Mouse (Mus musculus) forebrain, postnatal 0 days (tissue): ENCODE data around the gene Htr1d. TPM values are rescaled to one million over a fixed set of nuclear protein-coding genes. Genes with fewer than 3 reads are reported as not detected.

Experiments
- ATAC-seq: fragments of 200-750 bp; cut with Nextera tagmentation; 2 replicates; pipeline ENCODE4 v1.8.0; 2017; ENCODE audit warnings: mild to moderate bottlenecking, moderate library complexity
- DNase-seq: peaks from one replicate; pipeline ENCODE4 v3.0.0-alpha.2; 2015
- H3K27ac ChIP-seq: fragments of 300-500 bp; sonication (generic); 2 replicates; pipeline ENCODE4 v1.5.1; 2014; ENCODE audit warnings: low read depth, mild to moderate bottlenecking, antibody characterized with exemption, low read length, moderate library complexity, mixed read lengths
- H3K27me3 ChIP-seq: fragments of 300-500 bp; sonication (generic); 2 replicates; pipeline ENCODE4 v1.6.1; 2014; ENCODE audit warnings: mild to moderate bottlenecking, low read length, mixed read lengths; ENCODE audit not compliant: insufficient read depth
- H3K36me3 ChIP-seq: fragments of 300-500 bp; sonication (generic); 2 replicates; pipeline ENCODE4 v1.6.1; 2014; ENCODE audit warnings: mild to moderate bottlenecking, moderate library complexity; ENCODE audit not compliant: insufficient read depth
- H3K4me1 ChIP-seq: fragments of 300-500 bp; sonication (generic); 2 replicates; pipeline ENCODE4 v1.6.1; 2014; ENCODE audit warnings: antibody characterized with exemption; ENCODE audit not compliant: insufficient read depth
- H3K4me2 ChIP-seq: fragments of 300-500 bp; sonication (generic); 2 replicates; pipeline ENCODE4 v1.6.1; 2014; ENCODE audit warnings: low read depth, mild to moderate bottlenecking, moderate library complexity
- H3K4me3 ChIP-seq: fragments of 300-500 bp; sonication (generic); 2 replicates; pipeline ENCODE4 v1.5.1; 2014; ENCODE audit warnings: low read depth, low read length, mixed read lengths
- H3K9ac ChIP-seq: fragments of 300-500 bp; sonication (generic); 2 replicates; pipeline ENCODE4 v1.6.1; 2014; ENCODE audit warnings: mild to moderate bottlenecking
- H3K9me3 ChIP-seq: fragments of 300-500 bp; sonication (generic); 2 replicates; pipeline ENCODE4 v1.6.1; 2016; ENCODE audit warnings: low read length
- CTCF ChIP-seq: sonication (generic); IDR thresholded peaks from 2 replicates; pipeline ENCODE4 v1.5.1; 2016; ENCODE audit warnings: antibody characterized with exemption, control low read depth, low read depth
- WGBS: fragments of 180-500 bp; shearing (Covaris S2); extraction: QIAGEN DNeasy Blood & Tissue Kit; methylation state at CpG from one replicate; pipeline ENCODE4 v1.1.7; 2014; 5-methylcytosine and 5-hydroxymethylcytosine counted together
- polyA plus RNA-seq: library from polyadenylated mRNA; unstranded; fragments of >200 nt; fragmentation: Nextera tagmentation; extraction: Ambion mirVana; gene quantifications from 2 replicates; pipeline ENCODE4 v1.2.1, GENCODE M21; 2015
- total RNA-seq: library from RNA; depleted of rRNA; stranded (reverse); fragments of >200 nt; gene quantifications from 2 replicates; pipeline ENCODE4 v1.2.3, GENCODE M21; 2014

The Htr1d gene
- total and polyA plus RNA-seq, 2 experiments from 2014 or later = 2.0 to 3.1 TPM

- WGBS = 17% methylated on average over 11 of the region's 11 CpGs
- H3K9me3 ChIP-seq = no peaks in the 10 kb centered on the region
- ATAC-seq = peak; percentile 87
- H3K4me1 ChIP-seq = 0 out of 2 replicates have a peak, but pooled peaks cover 3% of the 10 kb centered on the region
- H3K27ac ChIP-seq = 0 out of 2 replicates have a peak overlapping the region, but pooled peaks have one; percentile 4
- H3K27me3 ChIP-seq = no peaks in the 10 kb centered on the region
- H3K9ac ChIP-seq = 0 out of 2 replicates have a peak overlapping the region, but pooled peaks have one; percentile 0
- peak; percentile 40 for DNase-seq
- no peak overlapping the region for H3K4me3 ChIP-seq
- no peak overlapping the region for H3K4me2 ChIP-seq
- TF ChIP-seq CTCF = no peak
- no peaks in the 10 kb centered on the region for H3K36me3 ChIP-seq
Measured at GRCm38 (mm10) chr4:136430609-136431375, 7.5 kb downstream of the Htr1d start.

GRCm38 (mm10) chr4:136431376-136431693 lies 8.0 kb downstream of the Htr1d start:
- peak; percentile 77 for TF ChIP-seq CTCF
- H3K4me3 ChIP-seq = no peak overlapping the region
- no peaks in the 10 kb centered on the region for H3K36me3 ChIP-seq
- 0 out of 2 replicates have a peak overlapping the region, but pooled peaks have one; percentile 4 for H3K27ac ChIP-seq
- H3K4me2 ChIP-seq = no peak overlapping the region
- H3K4me1 ChIP-seq = 0 out of 2 replicates have a peak, but pooled peaks cover 3% of the 10 kb centered on the region
- H3K9me3 ChIP-seq = no peaks in the 10 kb centered on the region
- H3K9ac ChIP-seq = no peak overlapping the region
- peak; percentile 77 for DNase-seq
- WGBS = 1% methylated on average over 3 of the region's 3 CpGs
- peak; percentile 54 for ATAC-seq
- no peaks in the 10 kb centered on the region for H3K27me3 ChIP-seq

- ATAC-seq = no peak
- H3K9ac ChIP-seq = no peak overlapping the region
- 0 out of 2 replicates have a peak, but pooled peaks cover 3% of the 10 kb centered on the region for H3K4me1 ChIP-seq
- H3K9me3 ChIP-seq = no peaks in the 10 kb centered on the region
- no peak for TF ChIP-seq CTCF
- WGBS = 87% methylated on average over 4 of the region's 4 CpGs
- DNase-seq = no peak
- no peak overlapping the region for H3K27ac ChIP-seq
- no peaks in the 10 kb centered on the region for H3K36me3 ChIP-seq
- no peak overlapping the region for H3K4me3 ChIP-seq
- H3K4me2 ChIP-seq = no peak overlapping the region
- no peaks in the 10 kb centered on the region for H3K27me3 ChIP-seq
Measured at GRCm38 (mm10) chr4:136434029-136434428, 10.7 kb downstream of the Htr1d start.

GRCm38 (mm10) chr4:136439106-136439505 lies 15.8 kb downstream of the Htr1d start:
- WGBS = 42% methylated on average over 4 of the region's 4 CpGs
- H3K27me3 ChIP-seq = no peaks in the 10 kb centered on the region
- no peak overlapping the region for H3K4me2 ChIP-seq
- no peak overlapping the region for H3K4me3 ChIP-seq
- no peaks in the 10 kb centered on the region for H3K9me3 ChIP-seq
- H3K36me3 ChIP-seq = no peaks in the 10 kb centered on the region
- ATAC-seq (no peak), DNase-seq (no peak)
- H3K9ac ChIP-seq = no peak overlapping the region
- TF ChIP-seq CTCF = no peak
- no peak overlapping the region for H3K27ac ChIP-seq
- H3K4me1 ChIP-seq = no peaks in the 10 kb centered on the region

GRCm38 (mm10) chr4:136441354-136442043 lies 18.2 kb downstream of the Htr1d start:
- Histone ChIP-seq H3K9me3 (no peaks in the 10 kb centered on the region), H3K27ac (no peak overlapping the region), H3K27me3 (no peaks in the 10 kb centered on the region), H3K36me3 (no peaks in the 10 kb centered on the region), H3K4me2 (no peak overlapping the region), H3K9ac (no peak overlapping the region), H3K4me3 (no peak overlapping the region), H3K4me1 (no peaks in the 10 kb centered on the region)
- 62% methylated on average over 15 of the region's 15 CpGs for WGBS
- TF ChIP-seq CTCF = no peak
- ATAC-seq (no peak), DNase-seq (no peak)

- H3K4me2 ChIP-seq = no peak overlapping the region
- no peak overlapping the region for H3K9ac ChIP-seq
- DNase-seq (no peak), ATAC-seq (no peak)
- H3K4me1 ChIP-seq = no peaks in the 10 kb centered on the region
- no peaks in the 10 kb centered on the region for H3K36me3 ChIP-seq
- no peaks in the 10 kb centered on the region for H3K27me3 ChIP-seq
- no peak overlapping the region for H3K27ac ChIP-seq
- no peak for TF ChIP-seq CTCF
- WGBS = 74% methylated on average over 4 of the region's 4 CpGs
- no peaks in the 10 kb centered on the region for H3K9me3 ChIP-seq
- H3K4me3 ChIP-seq = no peak overlapping the region
Measured at GRCm38 (mm10) chr4:136444561-136444960, 21.2 kb downstream of the Htr1d start.

- no peak overlapping the region for H3K4me3 ChIP-seq
- no peaks in the 10 kb centered on the region for H3K9me3 ChIP-seq
- H3K27me3 ChIP-seq = no peaks in the 10 kb centered on the region
- no peaks in the 10 kb centered on the region for H3K36me3 ChIP-seq
- no peaks in the 10 kb centered on the region for H3K4me1 ChIP-seq
- H3K9ac ChIP-seq = no peak overlapping the region
- DNase-seq (no peak), ATAC-seq (no peak)
- H3K4me2 ChIP-seq = no peak overlapping the region
- H3K27ac ChIP-seq = no peak overlapping the region
- WGBS = 95% methylated on average over 5 of the region's 5 CpGs
- TF ChIP-seq CTCF = no peak
Measured at GRCm38 (mm10) chr4:136449795-136450194, 26.5 kb downstream of the Htr1d start.
